Mouse (Mus musculus): ENCODE results near the gene Isca2.

GRCm38 (mm10) chr12:84784604-84785381 lies 11.7 kb downstream of the Isca2 start:
- peak; percentile 94 for TF ChIP-seq CTCF (IDR thresholded peaks at IDR 0.05; ENCODE audit: extremely low read depth, insufficient read length, insufficient replicate concordance, low read depth, low read length)
- no peak for TF ChIP-seq POLR2A (IDR thresholded peaks at IDR 0.05; ENCODE audit: low read depth, low read length)

All from small intestine, adult 2 months (tissue).